9 mouse cellular contexts compared by ENCODE assay signal in genomic region chr4:84673681-84674307, GRCm38 (mm10). TPM values are rescaled to one million over a fixed set of nuclear protein-coding genes. Genes with fewer than 3 reads are reported as not detected.
A peak's percentile ranks its signal among the peaks of the same experiment; 100 is the strongest.
DNase-seq lines count a peak whose midpoint lies in the region; ATAC-seq and TF ChIP-seq lines count a peak whose summit lies in the region.
"Had no signal": no experiment of that assay in that cellular context is flagged by ENCODE, and none has a peak within 500 bp of the region (broad histone marks: within the 10 kb centered on the region; RNA-seq: fewer than 3 reads in every experiment).

No protein-coding gene starts in this region.

- peaks cover 28% of the 10 kb centered on the region for H3K27me3 ChIP-seq in lung, embryonic 14.5 days (ENCODE audit: insufficient read depth, low read length)
- peaks cover 49% of the 10 kb centered on the region for H3K27me3 ChIP-seq in forebrain, embryonic 11.5 days (ENCODE audit: control insufficient read depth, insufficient read depth, low read length)
- peaks cover 6% of the 10 kb centered on the region; the same call in 1 of the 2 replicates for H3K27me3 ChIP-seq in kidney, postnatal 0 days (ENCODE audit: insufficient read depth, low read length)
- peaks cover 22% of the 10 kb centered on the region for H3K27me3 ChIP-seq in small intestine, adult 2 months (ENCODE audit: control insufficient read depth, insufficient read depth, low read length)

- ATAC-seq in lung, embryonic 14.5 days (ENCODE audit: insufficient read depth): no peak
- ATAC-seq in forebrain, embryonic 11.5 days (replicated peaks; ENCODE audit: low FRiP score): no peak
- ATAC-seq in kidney, postnatal 0 days (replicated peaks; ENCODE audit: low FRiP score, low read depth): no peak

- no peaks in the 10 kb centered on the region for H3K9me3 ChIP-seq in lung, embryonic 14.5 days (ENCODE audit: low read depth, low read length)
- no peaks in the 10 kb centered on the region for H3K9me3 ChIP-seq in forebrain, embryonic 11.5 days (ENCODE audit: control insufficient read depth, low read length)
- H3K9me3 ChIP-seq in kidney, postnatal 0 days (replicated peaks; ENCODE audit: low read length): no peaks in the 10 kb centered on the region

- peak overlapping the region; percentile 62 for H3K9ac ChIP-seq in lung, embryonic 14.5 days
- peak overlapping the region; percentile 57; the same call in 1 of the 2 replicates for H3K9ac ChIP-seq in forebrain, embryonic 11.5 days (ENCODE audit: low read length)
- H3K9ac ChIP-seq in kidney, postnatal 0 days (ENCODE audit: low read depth, low read length): peak overlapping the region; percentile 47; the same call in 1 of the 2 replicates

- H3K4me1 ChIP-seq in lung, embryonic 14.5 days (ENCODE audit: insufficient read depth): peaks cover 7% of the 10 kb centered on the region; the same call in 1 of the 2 replicates
- H3K4me1 ChIP-seq in forebrain, embryonic 11.5 days (replicated peaks; ENCODE audit: control insufficient read depth, insufficient read depth, low read length): peaks cover 10% of the 10 kb centered on the region; the same call in 1 of the 2 replicates
- H3K4me1 ChIP-seq in kidney, postnatal 0 days (replicated peaks; ENCODE audit: insufficient read depth, low read length): no peaks in the 10 kb centered on the region; the same call in 1 of the 2 replicates
- H3K4me1 ChIP-seq in small intestine, adult 2 months (ENCODE audit: control insufficient read depth, insufficient read depth, insufficient read length, low read length): no peaks in the 10 kb centered on the region; the same call in 1 of the 2 replicates

- TF ChIP-seq POLR2A in small intestine, adult 2 months (IDR thresholded peaks at IDR 0.05; ENCODE audit: low read depth, low read length): no peak

- peak; percentile 34 for DNase-seq in lung, embryonic 14.5 days
- no peak for DNase-seq in lung, postnatal 14 days
- no peak for DNase-seq in forebrain, embryonic 11.5 days (ENCODE audit: low spot score)
- peak; percentile 30 for DNase-seq in kidney, postnatal 0 days (ENCODE audit: low spot score)
- DNase-seq in frontal cortex, postnatal 10 days (ENCODE audit: low spot score in 2 of 2): no peak
- DNase-seq in gastrocnemius, postnatal 36 days: no peak
- no peak for DNase-seq in left cerebral cortex, postnatal 25 days (ENCODE audit: low spot score in 2 of 2)

- H3K4me3 ChIP-seq in lung, embryonic 14.5 days (ENCODE audit: low read depth, low read length): peak overlapping the region; percentile 63
- peak overlapping the region; percentile 69 for H3K4me3 ChIP-seq in forebrain, embryonic 11.5 days (ENCODE audit: low read depth, low read length)
- H3K4me3 ChIP-seq in kidney, postnatal 0 days (replicated peaks; ENCODE audit: low read depth, low read length): peak overlapping the region; percentile 67
- peak overlapping the region; percentile 49 for H3K4me3 ChIP-seq in small intestine, adult 2 months (ENCODE audit: low read depth, low read length)

- peak overlapping the region; percentile 92 for H3K4me2 ChIP-seq in lung, embryonic 14.5 days
- peak overlapping the region; percentile 97 for H3K4me2 ChIP-seq in forebrain, embryonic 11.5 days (ENCODE audit: low read depth, low read length, severe bottlenecking)
- peak overlapping the region; percentile 99 for H3K4me2 ChIP-seq in kidney, postnatal 0 days (ENCODE audit: low read length)

- WGBS in lung, embryonic 14.5 days: 13% methylated on average over 10 of the region's 10 CpGs
- WGBS in forebrain, embryonic 11.5 days: 14% methylated on average over 10 of the region's 10 CpGs
- 12% methylated on average over 10 of the region's 10 CpGs for WGBS in kidney, postnatal 0 days
- 21% methylated on average over 10 of the region's 10 CpGs for WGBS in small intestine, adult 2 months

- intact Hi-C loops in gastrocnemius, postnatal 36 days (cut with DNase I): no loop called here
- intact Hi-C loops in left cerebral cortex, postnatal 25 days (cut with DNase I): loop anchor here (5.0 kb wide), 1 partner anchor 881 kb away; no protein-coding TSS in a partner anchor

- H3K27ac ChIP-seq in lung, embryonic 14.5 days (ENCODE audit: low read depth): no peak overlapping the region
- no peak overlapping the region for H3K27ac ChIP-seq in forebrain, embryonic 11.5 days (ENCODE audit: low read depth, low read length)
- H3K27ac ChIP-seq in kidney, postnatal 0 days: no peak overlapping the region
- no peak overlapping the region for H3K27ac ChIP-seq in small intestine, adult 2 months (ENCODE audit: insufficient read depth, low read depth, low read length)

- no peaks in the 10 kb centered on the region for H3K36me3 ChIP-seq in lung, embryonic 14.5 days (ENCODE audit: insufficient read depth)
- H3K36me3 ChIP-seq in forebrain, embryonic 11.5 days (ENCODE audit: control insufficient read depth, insufficient read depth, low read length): no peaks in the 10 kb centered on the region
- H3K36me3 ChIP-seq in kidney, postnatal 0 days (ENCODE audit: insufficient read depth, low read length): no peaks in the 10 kb centered on the region
- no peaks in the 10 kb centered on the region for H3K36me3 ChIP-seq in small intestine, adult 2 months (ENCODE audit: control insufficient read depth, insufficient read depth, low read length)

- TF ChIP-seq CTCF in lung, embryonic 14.5 days (IDR thresholded peaks at IDR 0.05; ENCODE audit: low read depth): peak; percentile 31; the same call in 1 of the 2 replicates
- TF ChIP-seq CTCF in kidney, postnatal 0 days (IDR thresholded peaks at IDR 0.05; ENCODE audit: low read depth): peak; percentile 43
- no peak for TF ChIP-seq CTCF in small intestine, adult 2 months (IDR thresholded peaks at IDR 0.05; ENCODE audit: extremely low read depth, insufficient read length, insufficient replicate concordance, low read depth, low read length)

RNA-seq across cellular contexts. Expression of gene Bnc2, which starts 1.3 kb away (rescaled TPM):
- 7.1 and 8.4 TPM in 2 replicates for polyA plus RNA-seq in lung, embryonic 14.5 days (2014; fragmentation: Nextera tagmentation; extraction: Ambion mirVana)
- 7.5 and 8.6 TPM in 2 replicates for polyA plus RNA-seq in forebrain, embryonic 11.5 days (2014; fragmentation: Nextera tagmentation; extraction: Ambion mirVana)
- polyA plus RNA-seq in kidney, postnatal 0 days (2015; fragmentation: Nextera tagmentation; extraction: Ambion mirVana): 4.4 and 4.8 TPM in 2 replicates
- polyA plus RNA-seq in small intestine, adult 2 months (2012; rRNA removed): 0.72 and 1.1 TPM in 2 replicates
- 1 to 10 TPM; 3.6 to 4.4 TPM for total RNA-seq in gastrocnemius, postnatal 36 days (2021)
- total RNA-seq in left cerebral cortex, postnatal 25 days (2021): 1 to 10 TPM; 1.6 to 2.3 TPM
- total RNA-seq: granulocyte monocyte progenitor cell, adult 5-6 weeks had no signal

Comparison
In these comparisons a context has a peak if more than half of its experiments do, and no peak if none do; other contexts are left out.
1. DNase-seq: peak in lung, embryonic 14.5 days (single experiment) and kidney, postnatal 0 days (single experiment); none in lung, postnatal 14 days (single experiment), forebrain, embryonic 11.5 days (single experiment), frontal cortex, postnatal 10 days (0 of 2), gastrocnemius, postnatal 36 days (0 of 2) and left cerebral cortex, postnatal 25 days (0 of 2).
2. Peak in every context shown above with its lines, with median percentiles within 50 percentile points of each other: H3K4me2 ChIP-seq, H3K4me3 ChIP-seq and H3K9ac ChIP-seq.